Mouse (Mus musculus) frontal cortex, adult (tissue): Measurements from ENCODE around the gene Bcl2.

Experiments
- ATAC-seq: cut with Nextera tagmentation; 2 replicates; pipeline ENCODE4 v1.9.2; 2017; ENCODE audit warnings: mild to moderate bottlenecking, moderate library complexity, mixed read lengths; ENCODE audit not compliant: low TSS enrichment

Bcl2 gene

DNA sequence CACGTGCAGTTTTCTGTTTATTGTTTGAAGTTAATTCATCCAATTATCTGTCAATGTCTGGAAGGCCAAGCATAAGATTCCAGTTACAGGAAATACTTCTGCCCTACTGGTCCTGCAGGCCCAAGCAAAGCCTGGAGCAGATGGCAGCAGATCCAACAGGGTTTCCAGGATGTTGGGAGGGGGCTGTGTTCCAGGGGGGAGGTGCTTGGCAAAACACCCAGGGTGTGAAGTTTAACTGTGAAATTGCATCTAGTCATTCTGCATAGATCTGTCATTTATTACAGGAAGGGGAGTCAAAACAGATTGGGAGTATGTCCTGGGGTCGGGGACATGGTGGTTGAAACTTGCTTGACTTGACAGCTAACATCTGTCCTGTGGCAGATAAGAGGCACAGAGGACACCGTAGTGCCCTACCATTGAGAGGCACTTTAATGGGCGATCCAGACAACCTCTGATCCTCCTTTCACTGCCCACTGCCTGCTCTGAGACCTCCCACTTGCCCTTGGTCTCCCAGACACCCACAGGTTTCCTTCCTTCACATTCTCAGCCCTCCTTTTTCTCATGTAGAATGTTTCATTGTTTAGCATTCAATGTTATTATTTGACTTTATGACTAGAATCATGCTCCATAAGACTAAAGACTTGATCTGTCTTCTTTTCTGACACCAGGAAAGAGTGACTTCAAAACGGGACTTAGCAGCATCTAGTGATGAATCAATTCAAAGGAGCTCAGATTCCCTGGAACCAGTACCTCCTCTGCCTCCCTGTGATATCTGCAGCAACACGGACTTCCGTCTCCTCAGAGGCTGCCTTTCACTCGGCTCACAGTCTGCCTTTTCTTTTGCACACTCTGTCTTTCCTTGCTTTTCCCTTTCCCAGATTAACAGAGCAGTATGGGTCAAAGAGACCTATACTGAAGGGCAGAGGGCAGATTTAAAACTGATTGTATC lies 47.7 kb downstream of the Bcl2 start:
- no peak for ATAC-seq

DNA sequence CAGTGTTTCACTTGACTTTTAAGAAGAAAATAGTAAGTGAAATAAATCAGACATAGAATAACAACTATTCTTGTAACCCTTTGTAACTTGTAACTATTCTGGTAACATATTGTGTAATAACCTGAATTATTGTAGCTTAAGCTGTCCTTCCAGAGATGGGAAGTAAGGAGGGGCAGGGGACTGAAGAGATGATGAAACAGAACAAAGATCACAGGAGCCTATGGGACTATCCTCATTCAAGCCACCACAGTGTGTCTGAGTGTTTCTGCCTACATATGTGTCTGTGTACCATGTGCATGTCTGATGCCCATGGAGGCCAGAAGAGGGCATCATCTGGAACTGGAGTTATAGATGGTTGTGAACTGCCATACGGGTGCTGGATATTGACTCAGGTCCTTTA lies 49.1 kb downstream of the Bcl2 start:
- no peak for ATAC-seq

DNA sequence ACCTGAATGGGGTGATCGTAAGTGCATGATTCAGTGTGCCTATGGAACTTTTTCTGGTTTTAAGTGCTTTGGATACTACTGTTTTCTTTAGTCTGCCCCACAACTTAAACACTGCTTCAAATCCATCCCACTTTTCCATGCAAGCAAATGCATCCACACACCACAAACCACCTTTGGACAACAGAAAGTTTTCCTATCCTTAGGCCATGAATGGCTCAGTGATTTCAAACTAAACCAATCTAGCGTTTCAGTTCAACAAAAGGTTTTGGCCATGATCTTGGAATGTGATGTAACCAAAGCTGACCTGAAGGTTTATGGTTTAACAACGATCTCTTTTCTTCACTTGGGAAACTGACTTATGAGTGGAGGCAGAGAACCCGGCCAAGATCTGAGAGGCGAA lies 51.6 kb downstream of the Bcl2 start:
- no peak for ATAC-seq

- no peak for ATAC-seq
These were observed 55.7 kb downstream of the Bcl2 start for GRCm38 (mm10) chr1:106658293-106658847.

DNA sequence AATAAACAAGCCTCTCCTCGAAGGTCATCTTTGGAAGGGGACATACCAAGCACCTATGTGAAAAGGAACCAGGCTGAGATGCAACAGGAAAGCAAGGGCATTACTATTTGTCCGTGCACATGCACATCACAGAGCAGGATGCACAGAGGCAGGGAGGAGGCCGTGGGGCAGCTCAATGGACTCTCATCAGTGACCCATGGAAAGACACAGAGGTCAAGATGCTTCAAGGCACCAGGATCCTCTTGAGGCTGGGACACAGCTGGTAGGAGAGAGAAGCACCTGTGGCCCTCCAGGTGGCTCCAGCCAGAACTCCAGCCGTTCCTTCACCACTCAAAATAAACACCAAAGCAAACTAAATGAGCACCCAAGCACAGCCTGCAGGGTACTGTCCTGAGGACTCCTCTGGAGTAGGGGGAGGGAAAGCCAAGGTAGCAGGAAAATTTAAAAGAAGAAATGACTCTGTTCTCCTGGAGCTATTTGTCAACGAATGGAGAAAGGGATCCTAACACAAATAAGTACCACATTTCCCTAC lies 57.8 kb downstream of the Bcl2 start:
- ATAC-seq: no peak

GRCm38 (mm10) chr1:106654254-106654653 lies 59.8 kb downstream of the Bcl2 start:
- ATAC-seq: no peak

DNA sequence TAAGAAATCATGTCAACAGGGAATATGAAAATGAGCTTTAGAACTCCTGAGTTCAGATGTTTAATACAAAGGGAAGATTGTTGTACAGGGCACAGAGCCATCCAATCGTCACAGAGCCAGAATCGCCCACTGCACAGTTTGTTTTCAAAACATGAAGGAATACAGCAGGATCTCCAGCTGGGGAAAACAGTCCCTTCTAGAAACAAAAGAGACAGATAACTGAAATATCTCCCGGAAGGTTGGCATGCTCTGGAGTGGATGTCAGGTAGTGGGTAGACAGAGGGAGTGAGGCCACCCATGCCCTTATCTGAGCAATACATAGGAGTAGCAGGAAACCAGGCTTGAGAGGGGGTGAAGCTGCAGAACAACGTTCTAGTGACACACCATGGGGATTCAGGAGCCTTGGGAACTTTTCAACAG lies 60.6 kb downstream of the Bcl2 start:
- ATAC-seq: 0 out of 2 replicates have a peak, but pooled peaks have one; percentile 38

DNA sequence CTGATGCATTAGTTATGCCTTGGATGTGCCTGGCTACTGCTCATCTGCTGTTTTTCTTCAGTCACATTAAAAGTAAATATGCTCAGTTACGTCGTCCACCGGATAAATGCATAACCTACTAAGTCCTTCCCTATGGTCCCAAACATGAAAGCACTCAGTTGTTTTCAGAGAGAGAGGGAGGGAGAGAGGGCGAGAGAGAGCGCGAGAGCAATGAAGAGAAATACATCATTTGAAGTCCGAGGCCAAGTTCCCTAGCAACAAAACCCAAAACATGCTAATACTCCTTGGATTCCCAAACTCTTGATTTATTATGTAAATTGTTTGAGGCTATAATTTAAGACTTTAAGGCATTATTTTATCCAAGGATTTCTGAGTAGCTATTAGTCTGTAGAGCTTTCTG lies 62.9 kb downstream of the Bcl2 start:
- no peak for ATAC-seq

- no peak for ATAC-seq
These were observed 63.6 kb downstream of the Bcl2 start for GRCm38 (mm10) chr1:106650427-106650826.

DNA sequence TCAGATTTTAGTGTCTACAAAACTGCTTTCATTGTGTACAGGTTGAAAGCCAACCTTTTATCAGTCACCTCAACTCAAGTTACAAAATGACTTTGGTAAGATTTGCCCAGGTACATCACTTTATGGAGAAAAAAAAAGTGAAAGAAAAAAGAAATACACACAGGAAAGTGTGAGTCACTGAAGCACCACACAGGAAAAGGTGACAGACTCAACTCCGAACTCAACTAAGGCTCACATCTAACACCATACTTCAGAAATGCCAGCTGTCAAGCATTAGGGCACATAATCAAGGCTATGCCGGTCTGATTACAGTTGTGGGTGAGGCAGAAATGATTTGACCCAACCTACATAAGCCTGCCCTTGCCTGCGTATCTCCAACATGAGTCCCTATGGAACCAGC lies 66.7 kb downstream of the Bcl2 start:
- ATAC-seq: no peak

DNA sequence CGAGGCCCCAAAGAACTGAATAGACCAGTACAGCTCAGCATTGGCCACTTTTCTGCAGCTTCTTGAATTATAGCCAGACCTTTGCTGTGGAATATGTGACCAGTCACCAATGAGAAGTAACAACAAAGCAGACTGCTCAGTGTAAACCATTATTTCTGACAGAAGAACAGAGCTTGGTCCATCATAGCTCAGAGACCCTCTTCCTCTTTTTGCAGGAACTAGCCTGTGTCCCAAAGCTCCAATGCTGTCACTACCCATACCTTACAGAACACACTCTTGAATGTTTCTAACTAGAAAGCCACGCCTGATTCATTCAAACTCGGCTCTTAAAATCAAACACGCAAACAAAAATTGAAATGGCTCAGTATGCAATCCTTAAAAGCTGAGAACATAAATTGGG lies 69.5 kb downstream of the Bcl2 start:
- no peak for ATAC-seq

- ATAC-seq: no peak
These were observed 70.5 kb downstream of the Bcl2 start for GRCm38 (mm10) chr1:106643527-106643926.

DNA sequence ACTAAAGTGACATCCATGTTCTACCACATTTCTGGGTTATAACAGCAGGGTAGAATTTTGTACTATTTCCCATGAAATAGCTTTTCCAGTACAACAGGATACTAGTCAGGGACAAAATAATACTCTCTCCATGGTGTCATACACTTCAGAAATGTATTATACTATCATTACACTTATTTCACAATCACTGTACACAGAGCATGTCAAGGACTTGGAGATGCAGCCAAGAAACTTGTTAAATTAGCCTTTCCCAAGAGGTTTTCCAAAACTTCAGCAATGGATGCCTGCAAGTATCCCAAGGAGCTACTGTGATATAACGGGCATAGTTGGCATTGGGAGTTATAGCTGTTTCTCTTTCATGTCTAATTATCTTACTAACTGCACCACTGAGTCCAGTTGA lies 73.5 kb downstream of the Bcl2 start:
- no peak for ATAC-seq

- ATAC-seq: no peak
These were observed 76.4 kb downstream of the Bcl2 start for GRCm38 (mm10) chr1:106637705-106638104.

DNA sequence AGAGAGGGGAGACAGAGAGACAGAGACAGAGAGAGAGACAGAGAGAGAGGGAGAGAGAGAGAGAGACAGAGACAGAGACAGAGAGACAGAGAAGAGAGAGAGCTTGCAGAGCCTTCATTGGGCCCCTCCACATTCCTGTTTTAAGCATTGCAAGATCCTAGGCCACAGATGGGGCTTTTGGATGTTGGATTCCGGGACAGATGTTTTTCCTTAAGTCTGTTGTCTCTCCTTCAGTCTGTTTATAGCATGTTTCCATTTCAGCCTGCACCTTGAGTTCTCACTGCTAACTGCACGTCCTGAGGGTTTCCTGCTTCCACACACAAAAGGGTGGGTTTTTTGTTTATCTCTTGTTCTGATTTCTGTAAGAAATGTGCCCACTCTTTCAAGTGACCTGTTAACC lies 77.4 kb downstream of the Bcl2 start:
- ATAC-seq: no peak

DNA sequence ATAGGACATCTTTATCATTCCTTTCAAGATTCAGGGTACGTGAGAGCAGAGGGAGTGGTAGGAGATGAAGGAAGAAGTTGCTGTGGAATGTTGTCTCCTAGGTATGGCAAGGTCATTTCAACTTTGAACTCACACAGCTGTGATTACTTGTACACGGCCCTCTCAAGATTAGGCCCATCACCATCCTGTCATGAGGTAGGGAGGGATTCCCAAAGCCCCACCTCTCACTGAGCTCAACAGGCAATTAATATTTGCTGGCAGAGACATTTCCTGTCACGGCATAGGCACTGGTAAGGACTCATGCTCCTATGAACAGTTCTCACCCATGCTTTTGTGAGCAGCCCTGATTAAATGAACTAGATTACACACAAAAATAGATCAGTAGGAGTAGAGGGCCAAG lies 80.9 kb downstream of the Bcl2 start:
- ATAC-seq: no peak

- ATAC-seq: no peak
These were observed 82.1 kb downstream of the Bcl2 start for GRCm38 (mm10) chr1:106631869-106632463.

DNA sequence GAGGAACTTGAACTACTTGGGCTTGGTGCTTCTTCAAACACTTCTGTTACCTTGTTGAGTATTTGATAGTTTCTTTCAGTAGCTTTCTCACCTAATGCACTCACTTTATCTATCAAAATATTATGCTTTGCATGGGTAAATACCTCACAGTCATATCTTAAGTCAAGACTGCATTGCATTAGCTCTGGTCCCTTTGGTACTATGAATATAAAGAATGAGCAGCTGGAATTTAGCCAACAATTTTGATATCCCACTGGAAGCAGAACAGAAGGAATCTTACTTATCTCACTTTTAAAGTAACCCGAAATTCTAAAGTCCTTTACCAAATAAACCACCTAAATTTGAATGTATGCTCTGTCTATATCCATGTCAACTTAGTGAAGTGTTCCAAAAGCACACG lies 83.1 kb downstream of the Bcl2 start:
- ATAC-seq: no peak

- peak; percentile 50 for ATAC-seq
These were observed 84.0 kb downstream of the Bcl2 start for GRCm38 (mm10) chr1:106629931-106630682.

- ATAC-seq: peak; percentile 27; the same call in 1 of the 2 replicates
These were observed 84.6 kb downstream of the Bcl2 start for GRCm38 (mm10) chr1:106629470-106629830.

- ATAC-seq: peak; percentile 51; the same call in 1 of the 2 replicates
These were observed 85.2 kb downstream of the Bcl2 start for GRCm38 (mm10) chr1:106628718-106629469.
